Mouse (Mus musculus) liver, embryonic 14.5 days (tissue): ENCODE measurements at regions not wholly inside any gene's neighbourhood (a gene's known extent, or its start where the extent isn't known, plus 50 kb on each side); places are given as distances from the start of the nearest gene placed in this dataset.

ENCODE experiments used
- CTCF ChIP-seq: IDR thresholded peaks from 2 replicates; pipeline ENCODE4 v1.5.1; 2016; ENCODE audit warnings: antibody characterized with exemption, low read depth, control low read depth
- EP300 ChIP-seq: IDR thresholded peaks from 2 replicates; pipeline ENCODE4 v1.6.1; 2016; ENCODE audit warnings: antibody characterized with exemption, low read depth

- no peak for TF ChIP-seq CTCF
- no peak for TF ChIP-seq EP300
These were observed 155.6 kb upstream of the Klf3 start for GRCm38 (mm10) chr5:64647417-64648125.
